Mouse (Mus musculus) central nervous system, embryonic 14 days (tissue): ENCODE measurements around the gene Gm49486. TPM values are rescaled to one million over a fixed set of nuclear protein-coding genes. Genes with fewer than 3 reads are reported as not detected.

Source experiments
- polyA plus RNA-seq: library from polyadenylated mRNA; depleted of rRNA; stranded (reverse); fragments of >200 nt; gene quantifications from 2 replicates; pipeline ENCODE4 v1.2.3, GENCODE M21; 2012; rRNA removed

The Gm49486 gene
- polyA plus RNA-seq, result 2.3 TPM in 2 replicates

GRCm38 (mm10) chr15:79229058-79229821 lies at the start of gene Gm49486, which contains the start of gene Pick1:
TSS of gene Gm49486 (plus strand) at chr15:79229391.
TSS of gene Pick1 (plus strand) at chr15:79229173.

GRCm38 (mm10) chr15:79254661-79255060 lies 25.5 kb downstream of the Gm49486 start, which contains the start of gene Slc16a8:
TSS of gene Slc16a8 (minus strand) at chr15:79254761.

GRCm38 (mm10) chr15:79285399-79285798 lies 56.2 kb downstream of the Gm49486 start, which contains the start of gene Baiap2l2:
TSS of gene Baiap2l2 (minus strand) at chr15:79285537.

Other genes with a start within 250 kb of the Gm49486 start
- gene H1f0, start 200.9 kb upstream of the Gm49486 start, polyA plus RNA-seq, result 278 and 348 TPM in 2 replicates
- gene Galr3, start 187.5 kb upstream of the Gm49486 start, polyA plus RNA-seq, result 0.07 and 0.24 TPM in 2 replicates
- 58.6 and 61.8 TPM in 2 replicates for gene Ankrd54, start 166.5 kb upstream of the Gm49486 start, polyA plus RNA-seq
- gene Eif3l, start 154.2 kb upstream of the Gm49486 start, polyA plus RNA-seq, result 173 and 188 TPM in 2 replicates
- 22.3 and 27.5 TPM in 2 replicates for gene Micall1, start 120.5 kb upstream of the Gm49486 start, polyA plus RNA-seq
- gene Polr2f, start 88.4 kb upstream of the Gm49486 start, polyA plus RNA-seq, result 182 and 194 TPM in 2 replicates
- gene 1700088E04Rik, start 88.1 kb upstream of the Gm49486 start, polyA plus RNA-seq, result 16.1 and 16.8 TPM in 2 replicates
- 5.8 and 20.4 TPM in 2 replicates for gene Sox10, start 64.2 kb upstream of the Gm49486 start, polyA plus RNA-seq
- 117 and 118 TPM in 2 replicates for gene Pick1, start 218 bp upstream of the Gm49486 start, polyA plus RNA-seq
- gene Slc16a8, start 25.4 kb downstream of the Gm49486 start, polyA plus RNA-seq, result 0.34 and 0.35 TPM in 2 replicates
- gene Baiap2l2, start 56.1 kb downstream of the Gm49486 start, polyA plus RNA-seq, result 1.6 and 1.7 TPM in 2 replicates
- gene Pla2g6, start 99.0 kb downstream of the Gm49486 start, polyA plus RNA-seq, result 99.6 and 99.9 TPM in 2 replicates
- 3.2 and 3.7 TPM in 2 replicates for gene Maff, start 117.2 kb downstream of the Gm49486 start, polyA plus RNA-seq
- gene Tmem184b, start 174.2 kb downstream of the Gm49486 start, polyA plus RNA-seq, result 48.8 and 63.0 TPM in 2 replicates
- gene Csnk1e, start 226.2 kb downstream of the Gm49486 start, polyA plus RNA-seq, result 351 and 357 TPM in 2 replicates